Mouse (Mus musculus) kidney, postnatal 0 days (tissue): ENCODE measurements around the gene 1700010B08Rik. TPM values are rescaled to one million over a fixed set of nuclear protein-coding genes. Genes with fewer than 3 reads are reported as not detected.

Experiments used
- ATAC-seq: fragments of 200-750 bp; cut with Nextera tagmentation; replicated peaks from 2 replicates; pipeline ENCODE4 v1.8.0; 2017; ENCODE audit warnings: low read depth, moderate number of reproducible peaks, moderate TSS enrichment, moderate library complexity; ENCODE audit not compliant: low FRiP score
- DNase-seq: peaks from one replicate; pipeline ENCODE4 v3.0.0-alpha.2; 2016; ENCODE audit warnings: low spot score
- H3K27ac ChIP-seq: fragments of 300-500 bp; sonication (generic); 2 replicates; pipeline ENCODE4 v1.5.1; 2014; ENCODE audit warnings: mild to moderate bottlenecking
- H3K27me3 ChIP-seq: fragments of 300-500 bp; sonication (generic); 2 replicates; pipeline ENCODE4 v1.6.1; 2014; ENCODE audit warnings: low read length, mixed read lengths; ENCODE audit not compliant: insufficient read depth
- H3K36me3 ChIP-seq: fragments of 300-500 bp; sonication (generic); 2 replicates; pipeline ENCODE4 v1.6.1; 2014; ENCODE audit warnings: low read length, mixed read lengths; ENCODE audit not compliant: insufficient read depth
- H3K4me1 ChIP-seq: fragments of 300-500 bp; sonication (generic); replicated peaks from 2 replicates; pipeline ENCODE4 v1.6.1; 2014; ENCODE audit warnings: antibody characterized with exemption, low read length, mixed read lengths; ENCODE audit not compliant: insufficient read depth
- H3K4me2 ChIP-seq: fragments of 300-500 bp; sonication (generic); 2 replicates; pipeline ENCODE4 v1.6.1; 2014; ENCODE audit warnings: mild to moderate bottlenecking, low read length, moderate library complexity, mixed read lengths
- H3K4me3 ChIP-seq: fragments of 300-500 bp; sonication (generic); replicated peaks from 2 replicates; pipeline ENCODE4 v1.5.1; 2014; ENCODE audit warnings: low read depth, low read length
- H3K9ac ChIP-seq: fragments of 300-500 bp; sonication (generic); 2 replicates; pipeline ENCODE4 v1.6.1; 2014; ENCODE audit warnings: low read depth, low read length
- H3K9me3 ChIP-seq: fragments of 300-500 bp; sonication (generic); replicated peaks from 2 replicates; pipeline ENCODE4 v1.6.1; 2016; ENCODE audit warnings: low read length, inconsistent platforms, mixed read lengths
- CTCF ChIP-seq: IDR thresholded peaks from 2 replicates; pipeline ENCODE4 v1.5.1; 2016; ENCODE audit warnings: antibody characterized with exemption, low read depth, mild to moderate bottlenecking, moderate library complexity
- whole genome bisulfite sequencing: fragments of 180-500 bp; shearing (Covaris S2); extraction: QIAGEN DNeasy Blood & Tissue Kit; methylation state at CpG from one replicate; pipeline ENCODE4 v1.1.7; 2014; 5-methylcytosine and 5-hydroxymethylcytosine counted together
- polyA plus RNA-seq: library from polyadenylated mRNA; unstranded; fragments of >200 nt; fragmentation: Nextera tagmentation; extraction: Ambion mirVana; gene quantifications from 2 replicates; pipeline ENCODE4 v1.2.1, GENCODE M21; 2015

Gene 1700010B08Rik
- polyA plus RNA-seq, 1 experiment from 2014 or later: not detected

- Histone ChIP-seq H3K9me3 (no peaks in the 10 kb centered on the region), H3K4me3 (no peak overlapping the region), H3K27me3 (no peaks in the 10 kb centered on the region), H3K4me1 (0 out of 2 replicates have a peak, but pooled peaks cover 5% of the 10 kb centered on the region), H3K36me3 (0 out of 2 replicates have a peak, but pooled peaks cover 5% of the 10 kb centered on the region), H3K27ac (no peak overlapping the region), H3K4me2 (no peak overlapping the region), H3K9ac (no peak overlapping the region)
- no peak for DNase-seq
- WGBS: 57% methylated on average over 10 of the region's 10 CpGs
- ATAC-seq: no peak
- TF ChIP-seq CTCF: no peak
Observed at GRCm38 (mm10) chr2:173682773-173683172, 36.4 kb upstream of the 1700010B08Rik start.

DNA sequence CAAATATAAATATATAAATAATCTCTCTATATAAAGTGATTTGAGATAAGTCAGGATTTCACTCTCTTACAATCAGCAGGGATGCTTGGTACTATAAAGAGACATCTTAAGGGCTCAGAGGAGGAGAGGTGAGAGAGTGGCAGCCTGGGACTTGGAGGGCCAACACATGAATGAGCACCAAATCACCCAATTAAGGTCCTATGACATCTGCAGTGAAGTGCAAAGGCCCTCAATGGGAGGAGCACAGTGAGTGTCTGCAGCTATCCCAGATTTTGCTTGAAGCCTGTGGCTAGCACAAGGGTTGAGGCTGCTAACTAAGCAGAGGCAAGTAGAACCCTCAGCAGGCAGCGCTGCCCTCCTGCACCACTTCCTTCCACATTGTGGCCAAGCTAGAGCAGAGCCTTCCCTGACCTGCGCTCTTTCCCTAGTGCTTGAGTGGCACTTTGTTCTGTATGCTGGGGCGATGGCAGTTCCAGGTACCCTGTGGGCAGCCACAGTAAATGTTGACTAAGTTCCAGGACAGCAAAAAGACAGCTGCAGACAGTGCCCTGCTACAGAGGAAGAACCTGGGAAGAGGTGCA is 33.3 kb upstream of the 1700010B08Rik start:
- H3K4me2 ChIP-seq: no peak overlapping the region
- H3K36me3 ChIP-seq: peaks cover 30% of the 10 kb centered on the region
- no peak overlapping the region for H3K4me3 ChIP-seq
- no peak overlapping the region for H3K9ac ChIP-seq
- H3K27ac ChIP-seq: no peak overlapping the region
- DNase-seq: no peak
- TF ChIP-seq CTCF: no peak
- 0 out of 2 replicates have a peak, but pooled peaks cover 2% of the 10 kb centered on the region for H3K4me1 ChIP-seq
- no peak for ATAC-seq
- H3K9me3 ChIP-seq: no peaks in the 10 kb centered on the region
- WGBS: 91% methylated on average over 3 of the region's 3 CpGs
- no peaks in the 10 kb centered on the region for H3K27me3 ChIP-seq

- DNase-seq (no peak), ATAC-seq (no peak)
- no peak overlapping the region for H3K4me3 ChIP-seq
- H3K27ac ChIP-seq: no peak overlapping the region
- H3K9ac ChIP-seq: no peak overlapping the region
- no peak overlapping the region for H3K4me2 ChIP-seq
- no peaks in the 10 kb centered on the region for H3K9me3 ChIP-seq
- no peaks in the 10 kb centered on the region for H3K27me3 ChIP-seq
- peaks cover 32% of the 10 kb centered on the region for H3K36me3 ChIP-seq
- 73% methylated on average over 5 of the region's 5 CpGs for WGBS
- H3K4me1 ChIP-seq: 0 out of 2 replicates have a peak, but pooled peaks cover 2% of the 10 kb centered on the region
- no peak for TF ChIP-seq CTCF
Observed at GRCm38 (mm10) chr2:173687363-173687762, 31.9 kb upstream of the 1700010B08Rik start.

DNA sequence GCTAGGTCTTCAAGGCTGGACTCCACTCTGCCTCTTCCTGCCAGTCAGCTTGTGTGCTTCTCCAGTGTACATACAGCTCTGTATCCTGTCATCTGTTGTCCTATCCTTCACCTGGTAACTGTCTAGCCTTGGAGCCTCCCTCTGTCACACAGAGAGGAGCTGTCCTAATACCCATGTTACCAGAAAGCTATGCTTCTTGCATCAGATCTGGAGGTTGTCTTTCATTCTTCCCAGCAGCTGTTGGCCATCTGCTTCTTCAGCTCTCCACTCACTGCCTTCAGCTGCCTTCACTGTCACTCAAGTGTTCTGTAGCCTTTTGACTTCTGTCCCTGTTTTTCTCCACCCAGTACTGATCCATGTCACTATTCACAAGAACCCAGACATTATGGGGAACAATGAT is 29.4 kb upstream of the 1700010B08Rik start:
- TF ChIP-seq CTCF: no peak
- no peak overlapping the region for H3K9ac ChIP-seq
- no peak overlapping the region for H3K4me3 ChIP-seq
- no peak for DNase-seq
- H3K27ac ChIP-seq: no peak overlapping the region
- no peak for ATAC-seq
- peaks cover 27% of the 10 kb centered on the region for H3K36me3 ChIP-seq
- H3K27me3 ChIP-seq: no peaks in the 10 kb centered on the region
- H3K4me2 ChIP-seq: no peak overlapping the region
- 0 out of 2 replicates have a peak, but pooled peaks cover 2% of the 10 kb centered on the region for H3K4me1 ChIP-seq
- no peaks in the 10 kb centered on the region for H3K9me3 ChIP-seq

- no peaks in the 10 kb centered on the region for H3K27me3 ChIP-seq
- H3K4me2 ChIP-seq: no peak overlapping the region
- no peak overlapping the region for H3K9ac ChIP-seq
- H3K4me3 ChIP-seq: no peak overlapping the region
- H3K4me1 ChIP-seq: no peaks in the 10 kb centered on the region
- DNase-seq (no peak), ATAC-seq (no peak)
- H3K36me3 ChIP-seq: peaks cover 36% of the 10 kb centered on the region
- no peaks in the 10 kb centered on the region for H3K9me3 ChIP-seq
- no peak for TF ChIP-seq CTCF
- 86% methylated on average over 6 of the region's 6 CpGs for WGBS
- no peak overlapping the region for H3K27ac ChIP-seq
Observed at GRCm38 (mm10) chr2:173691748-173692147, 27.5 kb upstream of the 1700010B08Rik start.

DNA sequence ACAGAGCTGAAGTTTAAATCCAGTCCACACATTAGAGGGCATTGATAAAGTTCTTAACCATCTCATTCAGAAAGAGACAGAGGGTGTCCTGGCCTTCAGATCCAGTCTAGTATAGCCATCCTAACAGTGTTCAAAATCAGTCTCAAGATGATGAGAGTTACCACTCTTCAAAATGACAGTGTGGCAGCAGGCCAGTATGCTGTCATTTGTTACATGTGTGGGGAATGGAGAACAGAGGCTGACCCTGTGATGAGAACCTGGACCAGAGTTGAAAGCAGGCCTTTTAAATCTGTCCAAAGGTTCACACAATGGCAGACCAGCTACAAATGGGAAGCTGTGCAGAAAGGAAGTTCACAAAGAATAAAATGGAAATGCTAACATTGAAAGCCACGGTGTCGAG is 26.5 kb upstream of the 1700010B08Rik start:
- Histone ChIP-seq H3K4me2 (no peak overlapping the region), H3K4me3 (no peak overlapping the region), H3K4me1 (no peaks in the 10 kb centered on the region), H3K27me3 (no peaks in the 10 kb centered on the region), H3K9me3 (no peaks in the 10 kb centered on the region), H3K27ac (no peak overlapping the region), H3K9ac (no peak overlapping the region), H3K36me3 (peaks cover 41% of the 10 kb centered on the region)
- ATAC-seq: no peak
- WGBS: 99% methylated on average over 2 of the region's 2 CpGs
- no peak for TF ChIP-seq CTCF
- DNase-seq: no peak

DNA sequence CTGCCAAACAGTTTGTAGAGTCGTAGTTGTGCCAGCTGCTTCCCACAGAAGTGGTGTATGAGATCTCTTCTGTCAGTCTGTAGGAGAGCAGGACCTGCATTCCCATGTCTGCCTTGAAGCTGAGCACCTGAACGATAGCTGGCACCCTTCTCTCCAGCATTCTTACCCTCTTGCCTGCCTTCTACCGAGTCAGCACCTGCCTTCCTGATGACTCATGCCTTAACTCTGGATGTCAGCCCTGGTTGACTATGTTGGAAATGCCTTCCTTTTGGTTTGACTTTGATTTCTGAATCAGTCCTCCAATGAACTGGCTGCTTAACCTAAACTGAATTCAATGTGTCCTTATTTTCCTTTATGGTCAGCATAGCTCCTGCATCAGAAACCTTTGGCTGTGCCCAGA is 20.4 kb upstream of the 1700010B08Rik start:
- H3K4me1 ChIP-seq: no peaks in the 10 kb centered on the region; the same call in 1 of the 2 replicates
- no peak overlapping the region for H3K4me2 ChIP-seq
- H3K9me3 ChIP-seq: no peaks in the 10 kb centered on the region
- DNase-seq (no peak), ATAC-seq (no peak)
- H3K4me3 ChIP-seq: no peak overlapping the region
- no peak for TF ChIP-seq CTCF
- 76% methylated on average over 3 of the region's 3 CpGs for WGBS
- no peak overlapping the region for H3K9ac ChIP-seq
- H3K27me3 ChIP-seq: no peaks in the 10 kb centered on the region
- peaks cover 48% of the 10 kb centered on the region for H3K36me3 ChIP-seq
- no peak overlapping the region for H3K27ac ChIP-seq
